Mouse (Mus musculus) spleen, adult 2 months (tissue): ENCODE data around the gene Olfr695.

Source experiments
- CTCF ChIP-seq: fragments of 200-500 bp; IDR thresholded peaks from 2 replicates; pipeline ENCODE4 v1.5.1; 2011; ENCODE audit warnings: mild to moderate bottlenecking, inconsistent platforms; ENCODE audit not compliant: insufficient read depth, insufficient read length, insufficient replicate concordance; ENCODE audit errors: extremely low read depth
- POLR2A ChIP-seq: fragments of 200-500 bp; IDR thresholded peaks from 2 replicates; pipeline ENCODE4 v1.6.1; 2011; ENCODE audit warnings: low read depth, low read length, inconsistent platforms

DNA sequence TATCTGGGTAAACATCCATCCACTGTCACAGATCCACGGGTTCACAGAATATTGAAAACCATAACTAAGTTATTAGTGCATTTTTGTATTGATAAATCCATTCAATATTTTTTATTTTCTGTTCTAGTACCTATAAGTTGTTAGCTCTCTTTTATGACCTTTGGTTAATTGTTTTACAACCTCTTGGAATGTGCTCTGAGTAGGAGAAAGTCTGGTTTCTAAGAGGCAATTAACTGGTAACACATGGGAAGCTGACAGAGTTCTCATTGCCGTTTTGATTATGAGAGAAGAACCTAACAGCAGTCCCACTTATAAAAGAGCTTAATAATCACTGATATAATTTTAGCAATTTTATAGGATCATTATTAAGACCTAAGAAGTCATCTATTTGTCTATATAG, 17.5 kb upstream of the Olfr695 start:
- TF ChIP-seq CTCF (no peak), POLR2A (no peak)
